Mouse (Mus musculus) kidney, adult 11 months (tissue): ENCODE measurements around the gene Aktip.

Experiments
- DNase-seq: peaks from one replicate; pipeline ENCODE4 v3.0.0; 2022

Aktip gene

DNA sequence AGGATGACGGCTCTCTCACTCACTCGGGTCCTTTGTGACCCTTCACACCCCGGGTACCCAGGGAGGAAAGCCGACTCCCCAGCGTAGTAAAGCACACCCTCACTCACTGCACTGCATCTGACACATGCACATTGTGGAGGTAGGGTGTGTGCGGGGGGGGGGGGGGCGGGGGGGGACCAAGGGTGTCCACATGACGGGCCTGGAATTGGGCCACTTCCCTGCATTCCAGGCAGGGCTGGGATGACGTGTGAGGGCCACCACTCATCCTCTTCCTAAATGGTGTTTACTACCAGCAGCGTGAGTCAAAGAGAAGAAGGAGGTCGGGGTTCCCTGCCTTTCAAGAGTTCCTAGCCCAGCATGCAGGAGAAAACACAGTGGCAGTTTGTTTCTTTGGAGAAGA, 11.6 kb downstream of the Aktip start:
- no peak for DNase-seq

DNA sequence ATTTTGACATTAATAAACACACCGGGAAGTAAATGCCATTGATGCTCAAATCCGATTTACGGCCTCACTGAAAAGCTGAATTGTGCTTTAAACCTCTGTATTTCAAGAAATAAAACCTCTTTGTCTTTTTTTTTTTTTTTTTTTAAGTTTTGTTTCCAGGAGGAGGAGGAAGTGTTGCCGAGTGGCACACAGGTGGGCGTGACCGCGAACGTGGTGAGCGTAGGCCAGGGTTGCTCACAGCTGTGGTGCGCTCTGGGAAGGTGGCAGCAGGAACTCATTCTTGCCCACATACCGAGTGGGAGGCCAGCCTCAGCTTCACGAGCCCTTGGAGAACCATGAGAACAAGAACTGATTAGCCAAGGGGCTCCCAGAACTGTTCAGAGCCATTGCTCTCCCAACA, 13.4 kb downstream of the Aktip start:
- no peak for DNase-seq

DNA sequence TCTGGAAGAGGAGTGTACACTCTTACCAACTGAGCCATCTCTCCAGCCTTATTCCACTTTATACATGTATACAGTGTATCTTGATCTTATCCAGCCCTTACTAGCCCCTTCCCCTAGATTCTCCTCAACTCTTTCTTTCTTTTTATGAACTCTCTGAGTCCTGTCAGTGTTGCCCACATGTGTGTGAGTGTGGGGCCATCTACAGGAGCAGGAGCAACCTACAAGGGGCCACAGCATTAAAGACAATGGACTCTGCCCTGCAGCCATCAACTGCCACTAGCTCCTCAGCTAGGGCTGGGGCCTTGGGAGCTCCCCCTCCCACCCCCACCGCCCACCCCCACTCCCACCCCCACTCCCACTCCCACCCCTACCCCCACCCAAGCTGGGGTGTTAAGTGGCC, 22.1 kb downstream of the Aktip start:
- no peak for DNase-seq

GRCm38 (mm10) chr8:91176176-91176575, 23.6 kb downstream of the Aktip start:
- DNase-seq = no peak

- no peak for DNase-seq
These were observed 28.2 kb downstream of the Aktip start for GRCm38 (mm10) chr8:91171605-91172004.

DNA sequence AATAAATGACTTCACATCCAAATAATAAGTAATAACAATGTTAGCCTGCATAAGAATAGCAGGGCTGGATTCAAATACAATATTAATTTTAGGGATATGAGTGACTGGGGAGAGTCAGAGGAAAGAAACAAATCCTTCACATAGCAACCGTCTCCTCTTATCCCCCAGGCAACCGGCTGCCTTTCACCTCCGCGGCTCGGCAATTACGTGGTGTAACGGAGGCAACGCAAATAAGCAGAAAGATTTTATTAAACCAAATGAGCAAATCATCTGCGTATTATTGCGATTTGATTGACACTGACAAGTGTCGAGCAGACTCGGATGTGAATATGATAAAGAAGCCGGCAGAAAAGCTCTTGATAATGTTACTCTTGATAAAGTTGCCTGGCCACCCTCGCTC, 28.9 kb downstream of the Aktip start:
- DNase-seq = no peak

- peak; percentile 64 for DNase-seq
These were observed 29.6 kb downstream of the Aktip start for GRCm38 (mm10) chr8:91170152-91170551.

- peak; percentile 37 for DNase-seq
These were observed 39.6 kb downstream of the Aktip start for GRCm38 (mm10) chr8:91159959-91160800.

- DNase-seq = no peak
These were observed 41.2 kb downstream of the Aktip start for GRCm38 (mm10) chr8:91158617-91159016.

- DNase-seq = peak; percentile 66
These were observed 45.2 kb downstream of the Aktip start for GRCm38 (mm10) chr8:91154564-91154963.

- DNase-seq = no peak
These were observed 45.9 kb downstream of the Aktip start for GRCm38 (mm10) chr8:91153831-91154230.

DNA sequence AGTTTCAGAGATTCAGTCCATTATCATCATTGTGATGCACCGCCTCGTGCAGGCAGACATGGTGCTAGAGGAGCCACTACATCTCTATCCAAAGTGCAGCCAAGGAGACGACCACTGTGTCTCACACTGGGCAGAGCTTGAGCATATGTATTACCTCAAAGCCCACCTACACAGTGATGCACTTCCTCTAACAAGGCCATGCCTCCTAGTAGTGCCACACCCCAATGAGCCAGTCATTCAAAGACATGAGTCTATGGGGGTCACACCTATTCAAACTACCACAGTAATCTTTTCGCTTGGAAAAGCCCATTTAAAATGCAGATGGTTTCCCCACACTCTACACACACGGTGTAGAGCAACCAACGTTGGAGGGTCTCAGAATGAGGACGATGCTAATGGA, 48.2 kb downstream of the Aktip start:
- no peak for DNase-seq

GRCm38 (mm10) chr8:91149298-91149697, 50.5 kb downstream of the Aktip start:
- DNase-seq = no peak

DNA sequence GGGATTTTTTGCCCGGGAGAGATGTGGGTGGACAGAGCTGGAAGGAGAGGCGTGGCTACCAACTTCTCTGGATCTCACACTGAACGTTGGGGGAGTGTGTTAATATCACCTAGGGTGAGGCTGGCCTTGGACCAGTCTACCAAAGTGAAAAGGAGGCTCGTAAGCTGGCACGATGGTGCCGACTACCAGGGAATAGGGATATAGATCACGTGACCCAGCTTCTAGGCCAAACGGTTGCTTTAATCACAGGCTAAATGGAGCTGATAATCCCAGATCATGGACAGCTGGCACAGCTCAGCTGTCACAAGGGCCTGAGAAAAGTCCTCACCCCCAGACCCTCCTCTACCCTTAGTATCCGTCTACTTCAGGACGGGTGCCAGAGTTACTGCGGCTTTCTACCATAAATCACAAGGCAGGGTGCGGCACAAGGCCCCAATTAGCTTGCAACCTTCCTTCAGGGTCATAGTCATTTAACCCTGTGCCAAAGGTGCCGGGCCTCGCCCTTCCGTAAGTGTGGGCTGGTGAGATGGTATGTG, 51.1 kb downstream of the Aktip start:
- peak; percentile 64 for DNase-seq

DNA sequence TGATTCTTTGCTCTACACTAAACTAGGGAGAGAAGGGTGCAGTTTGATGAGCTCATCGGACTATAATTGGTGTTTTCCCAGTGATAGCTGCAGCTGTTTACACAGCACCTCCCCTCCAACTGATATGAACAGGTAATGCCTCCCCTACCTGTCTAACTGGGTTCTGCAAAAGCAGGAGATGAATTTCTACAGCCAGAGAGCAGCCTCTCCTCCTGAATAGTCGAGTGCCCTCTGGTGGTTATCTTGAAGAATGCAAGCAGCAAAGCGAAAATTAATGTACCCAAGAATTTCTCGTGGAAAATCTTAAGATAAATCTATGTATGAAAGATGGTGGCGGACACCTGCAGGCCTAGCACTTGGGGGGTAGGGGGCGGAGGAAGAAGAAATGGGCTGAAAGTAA, 52.1 kb downstream of the Aktip start:
- peak; percentile 44 for DNase-seq

GRCm38 (mm10) chr8:91140828-91141227, 58.9 kb downstream of the Aktip start:
- DNase-seq = peak; percentile 86

DNA sequence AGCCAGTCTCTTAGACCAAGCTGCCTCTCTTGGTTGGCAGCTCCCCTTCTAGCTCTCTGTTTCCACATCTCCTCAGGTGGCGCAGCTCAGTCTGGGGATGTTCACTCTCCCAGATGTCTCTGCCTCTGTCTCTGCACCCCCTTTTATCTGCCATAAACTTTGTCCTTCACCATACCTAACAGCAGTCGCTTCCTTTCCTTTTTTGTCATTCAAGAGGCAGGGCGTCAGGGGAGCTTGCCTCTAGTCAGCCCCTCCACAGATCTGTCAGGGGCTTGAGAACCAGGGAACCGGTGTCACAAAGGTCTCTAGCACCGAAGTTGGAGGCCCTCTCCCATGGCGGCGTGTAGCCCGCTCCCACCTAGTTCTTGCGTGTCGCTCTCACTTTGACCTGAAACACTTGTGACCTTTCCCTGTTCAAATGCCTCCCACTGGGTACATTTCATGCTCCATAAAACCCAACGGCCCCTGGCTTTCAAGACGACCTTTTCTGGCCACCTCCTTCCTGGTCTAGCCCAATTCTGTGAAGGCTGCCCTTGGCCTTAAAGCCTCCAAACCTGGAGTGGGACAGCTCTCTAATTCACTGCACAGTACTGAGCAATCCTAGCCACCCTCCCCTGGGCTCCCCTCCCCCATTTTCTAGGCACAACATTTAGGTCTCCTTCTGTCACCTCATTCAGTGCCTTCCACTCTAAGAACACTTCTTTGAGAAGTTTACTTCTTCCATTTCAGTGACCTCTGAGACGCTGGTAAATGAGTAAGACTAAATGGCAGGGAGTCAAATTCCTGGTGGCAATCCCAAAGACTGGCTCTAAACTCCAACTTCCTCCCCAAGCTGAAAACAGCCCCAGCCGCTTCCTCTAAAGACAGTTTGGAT, 64.2 kb downstream of the Aktip start:
- peak; percentile 85 for DNase-seq

GRCm38 (mm10) chr8:91134659-91135058, 65.1 kb downstream of the Aktip start:
- DNase-seq = peak; percentile 36

- DNase-seq = peak; percentile 100
These were observed 65.7 kb downstream of the Aktip start for GRCm38 (mm10) chr8:91134070-91134475.

DNA sequence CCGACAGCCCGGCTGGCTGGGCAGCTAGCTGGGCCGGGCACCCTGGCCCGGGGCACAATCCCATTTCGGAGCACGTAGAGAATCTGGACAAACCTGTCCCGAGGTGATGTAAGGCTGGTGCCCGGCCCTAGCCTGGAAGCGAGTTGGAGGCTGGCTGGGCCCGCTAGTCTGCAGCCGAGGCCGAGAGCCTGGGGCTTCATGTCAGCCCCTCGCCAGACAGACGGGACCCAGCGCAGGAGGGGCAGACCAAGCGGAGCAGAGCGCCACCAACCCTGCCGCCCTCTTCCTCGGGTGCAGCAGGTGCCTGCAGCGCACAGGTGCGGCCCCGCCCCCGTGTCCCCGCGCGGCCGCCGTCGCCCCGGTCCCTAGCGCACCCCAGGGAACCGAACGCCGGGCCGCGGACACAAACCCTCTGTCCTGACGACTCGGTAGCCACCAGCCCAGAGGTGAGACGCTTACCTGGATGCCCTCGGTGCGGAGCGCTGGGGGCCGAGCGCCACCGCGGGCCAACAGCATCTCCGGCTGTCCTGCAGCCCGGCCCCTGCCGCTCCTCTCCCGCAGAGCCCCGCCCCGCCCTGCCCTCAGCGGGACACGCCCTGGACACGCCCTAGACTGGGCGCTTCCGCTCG, 66.2 kb downstream of the Aktip start:
- DNase-seq = no peak

DNA sequence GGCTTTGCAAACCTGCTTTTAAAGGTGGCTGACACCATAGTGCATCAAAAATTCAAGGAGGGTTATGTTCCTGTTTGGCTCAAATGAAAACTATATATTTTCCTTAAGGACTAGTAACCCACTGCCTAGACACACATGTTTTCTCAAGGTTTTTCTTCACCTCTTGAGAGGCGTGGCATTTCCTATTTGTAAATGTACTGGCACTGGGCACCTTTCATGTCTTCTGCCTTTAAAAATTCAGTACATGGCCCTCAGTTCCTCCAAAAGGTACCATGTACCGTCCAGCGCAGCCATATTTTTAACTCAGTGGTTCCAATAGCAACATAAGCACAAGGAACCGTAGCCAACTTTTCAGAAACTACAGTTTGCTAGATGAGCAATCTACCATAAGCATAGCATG, 67.0 kb downstream of the Aktip start:
- no peak for DNase-seq

- no peak for DNase-seq
These were observed 73.0 kb downstream of the Aktip start for GRCm38 (mm10) chr8:91126786-91127185.

- peak; percentile 70 for DNase-seq
These were observed 75.5 kb downstream of the Aktip start for GRCm38 (mm10) chr8:91124315-91124714.
